12 mouse cellular contexts compared by ENCODE assay signal in the genomic region with DNA sequence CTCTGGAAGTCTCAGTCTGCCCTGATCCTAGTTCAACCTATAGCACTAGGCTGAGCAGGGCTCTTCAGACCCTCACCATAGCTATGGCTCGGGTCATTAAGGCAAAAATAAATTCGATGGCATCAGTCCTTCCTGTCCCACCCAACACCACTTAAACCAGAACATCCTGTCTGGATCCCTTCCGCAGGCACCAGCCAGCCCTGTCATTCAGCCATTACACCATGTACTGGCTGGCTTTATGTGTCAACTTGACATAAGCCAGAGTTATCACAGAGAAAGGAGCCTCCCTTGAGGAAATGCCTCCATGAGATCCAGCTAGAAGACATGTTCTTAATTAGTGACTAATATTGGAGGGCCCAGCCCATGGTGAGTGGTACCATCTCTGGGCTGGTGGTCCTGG.
"Had no signal": no experiment of that assay in that cellular context is flagged by ENCODE, and none has a peak within 500 bp of the region (broad histone marks: within the 10 kb centered on the region; RNA-seq: fewer than 3 reads in every experiment).

No protein-coding gene starts in this region.

- H3K27ac ChIP-seq: limb, embryonic 13.5 days; liver, embryonic 14.5 days; midbrain, embryonic 10.5 days; midbrain, embryonic 15.5 days; neural tube, embryonic 12.5 days; stomach, postnatal 0 days had no signal

- H3K9me3 ChIP-seq: limb, embryonic 13.5 days; midbrain, embryonic 10.5 days; midbrain, embryonic 15.5 days; neural tube, embryonic 12.5 days had no signal

- H3K4me1 ChIP-seq: limb, embryonic 13.5 days; midbrain, embryonic 10.5 days; midbrain, embryonic 15.5 days; neural tube, embryonic 12.5 days had no signal

- H3K9ac ChIP-seq: limb, embryonic 13.5 days; liver, embryonic 14.5 days; midbrain, embryonic 15.5 days; neural tube, embryonic 12.5 days had no signal

- H3K36me3 ChIP-seq: limb, embryonic 13.5 days; midbrain, embryonic 10.5 days; midbrain, embryonic 15.5 days; neural tube, embryonic 12.5 days had no signal

- H3K27me3 ChIP-seq: midbrain, embryonic 15.5 days; neural tube, embryonic 12.5 days had no signal

- ATAC-seq: midbrain, embryonic 15.5 days had no signal

- H3K4me3 ChIP-seq: limb, embryonic 13.5 days; midbrain, embryonic 10.5 days; midbrain, embryonic 15.5 days; neural tube, embryonic 12.5 days had no signal

- DNase-seq: kidney, postnatal 36 days; layer of hippocampus, adult 9-11 months; layer of hippocampus, postnatal 36 days; lung, adult 18-20 months; lung, postnatal 10 days; lung, postnatal 4 days had no signal

- H3K4me2 ChIP-seq: limb, embryonic 13.5 days; midbrain, embryonic 15.5 days; neural tube, embryonic 12.5 days had no signal
